Mouse (Mus musculus) thymus, postnatal 36 days (tissue): Measurements from ENCODE around the gene Irx3.

Experiments
- DNase-seq, 2 experiments: peaks; one replicate each; pipeline ENCODE4 v3.0.0; 2022; ENCODE audit warnings: mixed read lengths in 2 of 2

The Irx3 gene

GRCm38 (mm10) chr8:91800523-91801240 lies 1.2 kb downstream of the Irx3 start:
- DNase-seq: no peak

GRCm38 (mm10) chr8:91799681-91800522 lies 2.0 kb downstream of the Irx3 start:
- no peak for DNase-seq

- no peak for DNase-seq
These were observed 2.8 kb downstream of the Irx3 start for GRCm38 (mm10) chr8:91799016-91799581.

- peak; percentile 16 to 19 for DNase-seq
These were observed 4.1 kb downstream of the Irx3 start for GRCm38 (mm10) chr8:91797626-91798271.

- no peak for DNase-seq
These were observed 8.0 kb downstream of the Irx3 start for GRCm38 (mm10) chr8:91793846-91794245.

GRCm38 (mm10) chr8:91787194-91787895 lies 14.5 kb downstream of the Irx3 start:
- DNase-seq: no peak

- DNase-seq: no peak
These were observed 18.9 kb downstream of the Irx3 start for GRCm38 (mm10) chr8:91782940-91783339.

- no peak for DNase-seq
These were observed 19.7 kb downstream of the Irx3 start for GRCm38 (mm10) chr8:91782201-91782600.

- DNase-seq: no peak
These were observed 21.2 kb downstream of the Irx3 start for GRCm38 (mm10) chr8:91780648-91781047.

GRCm38 (mm10) chr8:91768857-91769256 lies 33.0 kb downstream of the Irx3 start:
- no peak for DNase-seq

GRCm38 (mm10) chr8:91765411-91766034 lies 36.3 kb downstream of the Irx3 start:
- no peak for DNase-seq

- no peak for DNase-seq
These were observed 46.3 kb downstream of the Irx3 start for GRCm38 (mm10) chr8:91755566-91755965.

- no peak for DNase-seq
These were observed 46.8 kb downstream of the Irx3 start for GRCm38 (mm10) chr8:91755062-91755461.

GRCm38 (mm10) chr8:91750794-91751125 lies 51.1 kb downstream of the Irx3 start:
- DNase-seq: no peak

- no peak for DNase-seq
These were observed 51.6 kb downstream of the Irx3 start for GRCm38 (mm10) chr8:91750096-91750793.

- no peak for DNase-seq
These were observed 52.5 kb downstream of the Irx3 start for GRCm38 (mm10) chr8:91749412-91749811.
